Mouse (Mus musculus): ENCODE results near the gene Runx1.

DNA sequence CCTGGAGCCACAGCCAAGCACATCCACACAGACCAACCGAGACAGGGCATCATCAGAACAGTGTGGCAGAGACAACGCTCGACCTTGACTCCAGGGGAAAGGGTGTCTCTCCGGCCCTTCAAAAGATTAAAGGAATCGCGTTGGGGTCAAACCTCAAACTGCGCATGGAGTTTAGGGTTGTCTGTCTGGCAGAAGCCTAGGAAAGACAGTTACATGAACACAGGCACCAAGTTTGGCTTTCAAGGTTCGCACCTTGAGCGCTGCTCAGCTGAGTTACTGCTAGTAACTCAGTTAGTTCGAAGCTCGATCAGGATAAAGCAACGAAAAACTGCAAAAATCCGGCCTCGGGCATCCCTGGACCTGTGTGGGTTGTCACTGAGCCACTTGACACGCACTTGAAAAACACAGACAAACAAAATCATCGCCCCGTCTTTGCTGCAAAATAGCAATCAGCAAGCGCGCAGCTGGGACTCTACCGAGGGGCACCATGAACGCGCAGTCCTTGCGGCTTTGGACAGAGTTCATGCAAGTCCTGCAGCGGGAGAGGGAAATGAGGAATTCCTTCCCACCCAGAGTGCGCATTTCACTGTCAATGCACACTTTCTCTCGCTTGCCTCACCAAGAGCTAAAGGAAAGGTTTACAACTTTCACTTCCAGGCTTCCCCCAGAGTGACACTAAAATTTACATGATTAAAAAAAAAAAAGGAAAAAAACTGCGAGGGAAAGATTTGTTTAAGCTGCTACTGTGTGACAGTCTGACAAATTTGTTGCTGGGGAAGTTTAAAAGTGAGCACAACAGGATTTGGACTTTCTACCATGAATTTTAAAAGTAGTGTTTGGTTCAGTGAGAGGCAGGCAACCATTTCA is 126.2 kb downstream of the Runx1 start:
- TF ChIP-seq CTCF (IDR thresholded peaks at IDR 0.05; ENCODE audit: insufficient read depth, low read length) (no peak), POLR2A (IDR thresholded peaks at IDR 0.05; ENCODE audit: borderline replicate concordance, extremely low read depth, low read depth, low read length) (no peak)

Measured in lung, adult 2 months (tissue).